Mouse (Mus musculus): Measurements from ENCODE around the gene Gli1. TPM values are rescaled to one million over a fixed set of nuclear protein-coding genes. Genes with fewer than 3 reads are reported as not detected.

The Gli1 gene
- polyA plus RNA-seq, 1 experiment, result 1.7 TPM

DNA sequence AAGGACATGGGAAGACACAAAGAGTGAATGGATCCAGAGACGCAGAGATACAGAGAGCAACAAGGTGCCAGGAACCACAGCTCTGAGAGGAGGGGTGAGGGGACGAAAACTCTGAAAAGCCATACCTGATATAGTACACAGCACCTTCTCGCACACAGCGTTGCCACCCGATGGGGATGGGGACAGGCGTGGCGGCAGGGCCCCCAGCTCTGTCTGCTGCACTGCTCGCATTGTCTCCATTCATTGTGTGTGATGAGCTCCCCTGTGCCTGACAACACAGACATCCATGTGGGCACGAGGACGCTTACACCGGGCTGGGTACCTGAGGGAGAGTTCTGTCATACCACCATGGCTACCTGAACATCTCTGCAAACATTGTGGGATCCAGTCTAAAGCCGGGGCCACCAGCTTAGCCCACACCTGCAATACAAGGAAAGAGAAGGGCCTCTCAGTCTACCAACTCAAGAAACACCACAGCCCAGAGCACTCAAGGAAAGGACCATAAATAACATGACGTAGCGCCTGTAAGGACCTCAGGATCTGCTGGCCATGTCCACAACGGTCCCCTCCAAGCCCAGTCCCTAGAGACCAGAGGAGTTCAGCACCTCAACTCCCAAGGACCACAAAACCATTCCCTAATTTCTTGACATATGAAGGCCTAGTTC is 54.4 kb downstream of the Gli1 start:
- TF ChIP-seq POLR2A (IDR thresholded peaks at IDR 0.05; ENCODE audit: low read depth, low read length), result no peak
- TF ChIP-seq CTCF (conservative IDR thresholded peaks at IDR 0.05; ENCODE audit: insufficient read depth, insufficient read length, low read depth, low read length), result no peak
- H3K36me3 ChIP-seq (ENCODE audit: control insufficient read depth, insufficient read depth, low read length), result peaks cover 3% of the 10 kb centered on the region
- H3K4me1 ChIP-seq (ENCODE audit: control insufficient read depth, insufficient read depth, low read length), result peaks cover 23% of the 10 kb centered on the region
- H3K27ac ChIP-seq (ENCODE audit: insufficient read depth, low read depth, low read length), result peak overlapping the region; percentile 94
- H3K4me3 ChIP-seq (ENCODE audit: insufficient read depth, low read depth, low read length), result peak overlapping the region; percentile 69
- H3K27me3 ChIP-seq (replicated peaks; ENCODE audit: control insufficient read depth, insufficient read depth, low read length), result no peaks in the 10 kb centered on the region
- WGBS, result 53% methylated on average over 15 of the region's 15 CpGs
- no peak for DNase-seq

DNA sequence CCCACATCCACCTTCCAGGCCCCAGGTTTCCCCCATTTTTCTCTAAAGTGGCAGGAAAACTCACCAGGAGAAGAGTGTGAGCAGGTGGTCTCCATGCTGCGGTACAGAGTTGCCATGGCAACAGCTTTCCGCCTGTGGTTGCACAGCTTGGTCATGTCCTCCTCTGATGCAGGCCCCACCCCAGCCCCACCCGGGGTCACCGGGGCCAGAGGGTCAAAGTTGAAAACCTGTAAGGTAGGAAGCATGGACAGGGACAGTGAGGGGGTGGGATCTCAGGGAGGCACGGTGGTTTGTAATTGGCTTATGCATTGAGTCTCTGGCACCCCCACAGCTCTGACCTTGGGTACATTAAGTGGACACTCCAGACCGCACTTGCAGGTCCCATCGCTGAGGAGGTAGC is 55.0 kb downstream of the Gli1 start:
- no peak for DNase-seq
- Histone ChIP-seq H3K36me3 (ENCODE audit: control insufficient read depth, insufficient read depth, low read length) (peaks cover 3% of the 10 kb centered on the region), H3K4me1 (ENCODE audit: control insufficient read depth, insufficient read depth, low read length) (peaks cover 23% of the 10 kb centered on the region), H3K4me3 (ENCODE audit: insufficient read depth, low read depth, low read length) (no peak overlapping the region), H3K27me3 (replicated peaks; ENCODE audit: control insufficient read depth, insufficient read depth, low read length) (no peaks in the 10 kb centered on the region), H3K27ac (ENCODE audit: insufficient read depth, low read depth, low read length) (no peak overlapping the region)
- TF ChIP-seq POLR2A (IDR thresholded peaks at IDR 0.05; ENCODE audit: low read depth, low read length) (no peak), CTCF (conservative IDR thresholded peaks at IDR 0.05; ENCODE audit: insufficient read depth, insufficient read length, low read depth, low read length) (no peak)
- 50% methylated on average over 7 of the region's 7 CpGs for WGBS

- Histone ChIP-seq H3K4me1 (ENCODE audit: control insufficient read depth, insufficient read depth, low read length) (peaks cover 19% of the 10 kb centered on the region), H3K27me3 (replicated peaks; ENCODE audit: control insufficient read depth, insufficient read depth, low read length) (no peaks in the 10 kb centered on the region), H3K27ac (ENCODE audit: insufficient read depth, low read depth, low read length) (no peak overlapping the region), H3K36me3 (ENCODE audit: control insufficient read depth, insufficient read depth, low read length) (peaks cover 3% of the 10 kb centered on the region), H3K4me3 (ENCODE audit: insufficient read depth, low read depth, low read length) (no peak overlapping the region)
- 58% methylated on average over 7 of the region's 7 CpGs for WGBS
- no peak for DNase-seq
- no peak for TF ChIP-seq CTCF (conservative IDR thresholded peaks at IDR 0.05; ENCODE audit: insufficient read depth, insufficient read length, low read depth, low read length)
- no peak for TF ChIP-seq POLR2A (IDR thresholded peaks at IDR 0.05; ENCODE audit: low read depth, low read length)
Observed at GRCm38 (mm10) chr10:127286194-127286593, 55.6 kb downstream of the Gli1 start.

DNA sequence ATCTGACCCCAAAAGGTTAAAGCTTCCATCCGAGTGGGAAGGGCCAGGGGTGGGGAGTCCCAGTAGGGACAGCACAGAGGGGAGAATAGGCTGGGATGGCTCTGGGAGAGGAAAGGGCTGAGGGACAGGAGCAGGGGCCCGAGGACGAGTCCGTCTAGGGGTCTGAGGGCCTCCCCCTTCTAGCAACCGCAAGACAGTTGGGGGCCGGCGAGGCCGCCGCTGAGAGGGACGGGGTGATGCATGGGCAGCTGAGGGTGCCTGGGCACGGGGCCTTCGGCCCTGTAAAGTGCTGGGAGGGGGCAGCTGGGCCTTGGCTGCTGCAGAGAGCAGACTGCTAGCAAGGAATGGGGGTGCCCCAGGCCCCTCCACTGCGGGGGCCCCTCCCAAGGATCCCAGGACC is 56.1 kb downstream of the Gli1 start:
- Histone ChIP-seq H3K27me3 (replicated peaks; ENCODE audit: control insufficient read depth, insufficient read depth, low read length) (no peaks in the 10 kb centered on the region), H3K27ac (ENCODE audit: insufficient read depth, low read depth, low read length) (no peak overlapping the region), H3K4me1 (ENCODE audit: control insufficient read depth, insufficient read depth, low read length) (peaks cover 19% of the 10 kb centered on the region), H3K36me3 (ENCODE audit: control insufficient read depth, insufficient read depth, low read length) (peaks cover 3% of the 10 kb centered on the region), H3K4me3 (ENCODE audit: insufficient read depth, low read depth, low read length) (no peak overlapping the region)
- WGBS, result 77% methylated on average over 13 of the region's 13 CpGs
- no peak for DNase-seq
- TF ChIP-seq CTCF (conservative IDR thresholded peaks at IDR 0.05; ENCODE audit: insufficient read depth, insufficient read length, low read depth, low read length) (no peak), POLR2A (IDR thresholded peaks at IDR 0.05; ENCODE audit: low read depth, low read length) (no peak)

- 82% methylated on average over 11 of the region's 11 CpGs for WGBS
- Histone ChIP-seq H3K36me3 (ENCODE audit: control insufficient read depth, insufficient read depth, low read length) (peaks cover 3% of the 10 kb centered on the region), H3K4me3 (ENCODE audit: insufficient read depth, low read depth, low read length) (no peak overlapping the region), H3K27me3 (replicated peaks; ENCODE audit: control insufficient read depth, insufficient read depth, low read length) (no peaks in the 10 kb centered on the region), H3K27ac (ENCODE audit: insufficient read depth, low read depth, low read length) (no peak overlapping the region), H3K4me1 (ENCODE audit: control insufficient read depth, insufficient read depth, low read length) (peaks cover 19% of the 10 kb centered on the region)
- no peak for DNase-seq
- TF ChIP-seq POLR2A (IDR thresholded peaks at IDR 0.05; ENCODE audit: low read depth, low read length) (no peak), CTCF (conservative IDR thresholded peaks at IDR 0.05; ENCODE audit: insufficient read depth, insufficient read length, low read depth, low read length) (no peak)
Observed at GRCm38 (mm10) chr10:127284724-127285500, 56.9 kb downstream of the Gli1 start.

DNA sequence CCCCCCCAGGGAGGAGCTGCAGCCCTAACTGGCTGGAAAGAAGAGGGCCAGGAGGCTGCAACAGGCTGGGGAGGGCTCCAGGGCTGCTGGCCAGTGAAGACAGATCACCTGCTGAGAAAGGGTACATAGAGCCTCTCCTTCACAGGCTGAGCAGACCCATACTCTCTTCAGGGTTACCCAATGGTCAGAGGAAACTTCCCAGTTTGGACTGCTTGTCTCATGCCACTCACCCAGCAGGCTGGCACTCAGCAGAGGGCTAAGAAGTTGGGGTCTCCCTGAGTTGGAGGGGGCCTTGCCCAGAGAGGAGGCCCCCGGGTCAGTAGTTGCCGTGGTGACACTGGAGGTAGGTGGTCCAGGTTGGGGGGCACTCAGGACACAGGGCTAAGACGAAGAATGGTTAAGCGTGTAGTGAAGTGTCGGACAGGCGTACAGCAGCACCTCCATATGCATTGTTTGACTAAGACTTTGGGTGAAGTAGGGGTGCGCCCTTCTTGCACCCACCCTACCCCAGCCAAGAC is 57.6 kb downstream of the Gli1 start:
- Histone ChIP-seq H3K36me3 (ENCODE audit: control insufficient read depth, insufficient read depth, low read length) (peaks cover 3% of the 10 kb centered on the region), H3K4me1 (ENCODE audit: control insufficient read depth, insufficient read depth, low read length) (peaks cover 14% of the 10 kb centered on the region), H3K27ac (ENCODE audit: insufficient read depth, low read depth, low read length) (no peak overlapping the region), H3K4me3 (ENCODE audit: insufficient read depth, low read depth, low read length) (no peak overlapping the region), H3K27me3 (replicated peaks; ENCODE audit: control insufficient read depth, insufficient read depth, low read length) (no peaks in the 10 kb centered on the region)
- no peak for DNase-seq
- 96% methylated on average over 7 of the region's 7 CpGs for WGBS
- TF ChIP-seq CTCF (conservative IDR thresholded peaks at IDR 0.05; ENCODE audit: insufficient read depth, insufficient read length, low read depth, low read length) (no peak), POLR2A (IDR thresholded peaks at IDR 0.05; ENCODE audit: low read depth, low read length) (no peak)

GRCm38 (mm10) chr10:127282620-127283215 is 59.1 kb downstream of the Gli1 start:
- Histone ChIP-seq H3K27ac (ENCODE audit: insufficient read depth, low read depth, low read length) (no peak overlapping the region), H3K36me3 (ENCODE audit: control insufficient read depth, insufficient read depth, low read length) (peaks cover 3% of the 10 kb centered on the region), H3K4me1 (ENCODE audit: control insufficient read depth, insufficient read depth, low read length) (peaks cover 12% of the 10 kb centered on the region), H3K4me3 (ENCODE audit: insufficient read depth, low read depth, low read length) (no peak overlapping the region), H3K27me3 (replicated peaks; ENCODE audit: control insufficient read depth, insufficient read depth, low read length) (no peaks in the 10 kb centered on the region)
- TF ChIP-seq CTCF (conservative IDR thresholded peaks at IDR 0.05; ENCODE audit: insufficient read depth, insufficient read length, low read depth, low read length) (no peak), POLR2A (IDR thresholded peaks at IDR 0.05; ENCODE audit: low read depth, low read length) (no peak)
- 45% methylated on average over 13 of the region's 13 CpGs for WGBS
- peak; percentile 39 for DNase-seq

Data from kidney, adult 2 months (tissue).